Mouse (Mus musculus) liver, embryonic 14.5 days (tissue): ENCODE data around the gene Acot7. TPM values are rescaled to one million over a fixed set of nuclear protein-coding genes. Genes with fewer than 3 reads are reported as not detected.

Experiments used
- ATAC-seq: fragments of 200-750 bp; cut with Nextera tagmentation; 2 replicates; pipeline ENCODE4 v1.8.0; 2017; ENCODE audit warnings: moderate number of reproducible peaks, mild to moderate bottlenecking, moderate library complexity; ENCODE audit not compliant: insufficient read depth
- DNase-seq, 3 experiments: peaks; one replicate each; pipeline ENCODE4 v3.0.0-alpha.2; 2012 to 2013; ENCODE audit warnings: low read depth in 3 of 3, low spot score in 3 of 3
- H3K27ac ChIP-seq: fragments of 300-500 bp; sonication (generic); 2 replicates; pipeline ENCODE4 v1.5.1; 2014; ENCODE audit warnings: moderate library complexity, mild to moderate bottlenecking, control low read depth, inconsistent platforms
- H3K27me3 ChIP-seq: fragments of 300-500 bp; sonication (generic); 2 replicates; pipeline ENCODE4 v1.6.1; 2014; ENCODE audit warnings: mild to moderate bottlenecking, low read length, moderate library complexity; ENCODE audit not compliant: control insufficient read depth, insufficient read depth
- H3K36me3 ChIP-seq: fragments of 300-500 bp; sonication (generic); replicated peaks from 2 replicates; pipeline ENCODE4 v1.6.1; 2014; ENCODE audit warnings: low read depth; ENCODE audit not compliant: control insufficient read depth, insufficient read depth
- H3K4me1 ChIP-seq, 2 experiments: fragments of 200-500 bp in 1 of 2; fragments of 300-500 bp in 1 of 2; sonication (generic) in 1 of 2; replicated peaks; 2 replicates each; pipeline ENCODE4 v1.6.1; 2012 to 2014; ENCODE audit warnings: antibody characterized with exemption in 1 of 2, inconsistent platforms in 1 of 2, low read length in 1 of 2; ENCODE audit not compliant: control insufficient read depth in 2 of 2, insufficient read depth in 2 of 2
- H3K4me2 ChIP-seq: fragments of 300-500 bp; sonication (generic); 2 replicates; pipeline ENCODE4 v1.6.1; 2014; ENCODE audit warnings: low read depth, mild to moderate bottlenecking, control low read depth, moderate library complexity
- H3K4me3 ChIP-seq, 2 experiments: fragments of 200-500 bp in 1 of 2; fragments of 300-500 bp in 1 of 2; sonication (generic) in 1 of 2; 2 replicates each; pipeline ENCODE4 v1.5.1; 2012 to 2014; ENCODE audit warnings: low read depth in 2 of 2, low read length in 2 of 2, mild to moderate bottlenecking in 2 of 2, control low read depth in 1 of 2, inconsistent platforms in 1 of 2, moderate library complexity in 1 of 2; ENCODE audit not compliant: insufficient read depth in 1 of 2
- H3K9ac ChIP-seq: fragments of 300-500 bp; sonication (generic); replicated peaks from 2 replicates; pipeline ENCODE4 v1.6.1; 2014; ENCODE audit warnings: mild to moderate bottlenecking, control low read depth, moderate library complexity
- H3K9me3 ChIP-seq: fragments of 300-500 bp; sonication (generic); 2 replicates; pipeline ENCODE4 v1.6.1; 2016; ENCODE audit warnings: low read length, mixed read lengths; ENCODE audit not compliant: control insufficient read depth
- CTCF ChIP-seq: IDR thresholded peaks from 2 replicates; pipeline ENCODE4 v1.5.1; 2016; ENCODE audit warnings: antibody characterized with exemption, low read depth, control low read depth
- EP300 ChIP-seq: IDR thresholded peaks from 2 replicates; pipeline ENCODE4 v1.6.1; 2016; ENCODE audit warnings: antibody characterized with exemption, low read depth
- WGBS: fragments of 180-500 bp; shearing (Covaris S2); extraction: QIAGEN DNeasy Blood & Tissue Kit; methylation state at CpG from one replicate; pipeline ENCODE4 v1.1.7; 2014; ENCODE audit not compliant: insufficient replicate concordance; 5-methylcytosine and 5-hydroxymethylcytosine counted together
- polyA plus RNA-seq, 2 experiments: library from polyadenylated mRNA; depleted of rRNA in 1 of 2; stranded (reverse) in 1 of 2; unstranded in 1 of 2; fragments of >200 nt; fragmentation: Nextera tagmentation in 1 of 2; extraction: Ambion mirVana in 1 of 2; gene quantifications; 2 replicates each; pipeline versions ENCODE4 v1.2.1 to v1.2.3; 2012 to 2014

The Acot7 gene
- polyA plus RNA-seq, 2 experiments, result 12.5 to 13.0 TPM

GRCm38 (mm10) chr4:152151451-152151965 lies 26.4 kb upstream of the Acot7 start:
- Histone ChIP-seq H3K9ac (no peak overlapping the region), H3K4me3 (peak overlapping the region in 1 of 2 experiments; percentile 34; a peak in 1 of 4 replicates), H3K27me3 (peaks cover 21% of the 10 kb centered on the region), H3K9me3 (no peaks in the 10 kb centered on the region), H3K27ac (no peak overlapping the region), H3K4me1 (peaks cover 0 to 7% of the 10 kb centered on the region in 2 experiments; a peak in 3 of 4 replicates), H3K36me3 (no peaks in the 10 kb centered on the region), H3K4me2 (peak overlapping the region; percentile 69)
- ATAC-seq, result peak; percentile 20; the same call in 1 of the 2 replicates
- TF ChIP-seq CTCF (no peak), EP300 (no peak)
- WGBS, result 3% methylated on average over 7 of the region's 7 CpGs
- DNase-seq, result no peak

- peak within 1 kb of the TSS; percentile 34 to 50; a peak in 3 of 4 replicates for H3K4me3 ChIP-seq
- DNase-seq (no peak), ATAC-seq (peak; percentile 72)
- H3K9me3 ChIP-seq, result no peaks in the 10 kb centered on the region
- TF ChIP-seq EP300 (no peak), CTCF (no peak)
- H3K27ac ChIP-seq, result no peak within 1 kb of the TSS
- WGBS, result 1% methylated on average over 57 of the region's 57 CpGs
- peaks cover 0 to 7% of the 10 kb centered on the region in 2 experiments; a peak in 3 of 4 replicates for H3K4me1 ChIP-seq
- H3K4me2 ChIP-seq, result peak within 1 kb of the TSS; percentile 69
- H3K27me3 ChIP-seq, result peaks cover 21% of the 10 kb centered on the region
- no peak within 1 kb of the TSS; the same call in 1 of the 2 replicates for H3K9ac ChIP-seq
- no peaks in the 10 kb centered on the region for H3K36me3 ChIP-seq
Measured at GRCm38 (mm10) chr4:152151966-152152544, 25.9 kb upstream of the Acot7 start, which contains the start of gene Espn. Gene Espn, minus strand, starts transcription at chr4:152152371.

GRCm38 (mm10) chr4:152153771-152154177 lies 24.2 kb upstream of the Acot7 start:
- TF ChIP-seq EP300, result no peak
- peak; percentile 96 for TF ChIP-seq CTCF
- Histone ChIP-seq H3K27ac (no peak overlapping the region), H3K4me1 (peaks cover 0 to 10% of the 10 kb centered on the region in 2 experiments; a peak in 3 of 4 replicates), H3K4me3 (peak overlapping the region in 1 of 2 experiments; percentile 16; a peak in 1 of 4 replicates), H3K4me2 (peak overlapping the region; percentile 39), H3K9me3 (no peaks in the 10 kb centered on the region), H3K27me3 (peaks cover 37% of the 10 kb centered on the region), H3K9ac (no peak overlapping the region), H3K36me3 (no peaks in the 10 kb centered on the region)
- DNase-seq, result peak; percentile 57 to 62 (median 59)
- WGBS, result 1% methylated on average over 23 of the region's 23 CpGs
- ATAC-seq, result peak; percentile 43

GRCm38 (mm10) chr4:152155019-152155418 lies 22.9 kb upstream of the Acot7 start:
- H3K4me3 ChIP-seq, result no peak overlapping the region
- no peaks in the 10 kb centered on the region for H3K36me3 ChIP-seq
- peaks cover 49% of the 10 kb centered on the region for H3K27me3 ChIP-seq
- H3K27ac ChIP-seq, result no peak overlapping the region
- no peak for TF ChIP-seq EP300
- 0 out of 2 replicates have a peak, but pooled peaks have one; percentile 3 for TF ChIP-seq CTCF
- H3K4me2 ChIP-seq, result no peak overlapping the region
- 44% methylated on average over 4 of the region's 4 CpGs for WGBS
- H3K9ac ChIP-seq, result no peak overlapping the region
- H3K9me3 ChIP-seq, result no peaks in the 10 kb centered on the region
- peaks cover 3 to 10% of the 10 kb centered on the region in 2 experiments; a peak in 3 of 4 replicates for H3K4me1 ChIP-seq
- no peak for DNase-seq
- ATAC-seq, result no peak
